Mouse (Mus musculus): ENCODE results near the gene Ankrd33b.

GRCm38 (mm10) chr15:31348241-31348640 is 19.3 kb downstream of the Ankrd33b start:
- no peak for TF ChIP-seq POLR2A (IDR thresholded peaks at IDR 0.05; ENCODE audit: control insufficient read depth, extremely low read depth, insufficient read depth, low read length, poor library complexity)
- TF ChIP-seq CTCF (IDR thresholded peaks at IDR 0.05; ENCODE audit: borderline replicate concordance, control insufficient read depth, extremely low read depth, insufficient read depth, low read length, poor library complexity), result no peak
